In genomic region chr2:135812701-135813246, GRCm38 (mm10) we compare ENCODE assay signal across 18 mouse cellular contexts.
DNase-seq lines count a peak whose midpoint lies in the region; ATAC-seq and TF ChIP-seq lines count a peak whose summit lies in the region.
"Had no signal": no experiment of that assay in that cellular context is flagged by ENCODE, and none has a peak within 500 bp of the region (broad histone marks: within the 10 kb centered on the region; RNA-seq: fewer than 3 reads in every experiment).

No protein-coding gene starts in this region.

- H3K9ac ChIP-seq in liver, postnatal 0 days (replicated peaks): no peak overlapping the region
- no peak overlapping the region for H3K9ac ChIP-seq in liver, embryonic 11.5 days (ENCODE audit: low read depth, low read length)
- H3K9ac ChIP-seq: forebrain, embryonic 15.5 days; liver, embryonic 13.5 days; midbrain, embryonic 13.5 days; neural tube, embryonic 13.5 days had no signal

- 91% methylated on average over 8 of the region's 8 CpGs for WGBS in heart, embryonic 10.5 days
- WGBS in liver, postnatal 0 days (ENCODE audit: insufficient replicate concordance): 77% methylated on average over 8 of the region's 8 CpGs
- WGBS in liver, embryonic 11.5 days: 83% methylated on average over 8 of the region's 8 CpGs

- peaks cover 3% of the 10 kb centered on the region; the same call in 1 of the 2 replicates for H3K36me3 ChIP-seq in heart, embryonic 10.5 days
- H3K36me3 ChIP-seq in liver, postnatal 0 days (replicated peaks; ENCODE audit: insufficient read depth, low read length): no peaks in the 10 kb centered on the region
- no peaks in the 10 kb centered on the region for H3K36me3 ChIP-seq in liver, embryonic 11.5 days (ENCODE audit: control insufficient read depth, insufficient read depth, low read length)
- H3K36me3 ChIP-seq: forebrain, embryonic 15.5 days; limb, embryonic 10.5 days; liver, embryonic 13.5 days had no signal

- no peaks in the 10 kb centered on the region for H3K9me3 ChIP-seq in heart, embryonic 10.5 days
- H3K9me3 ChIP-seq in liver, postnatal 0 days (ENCODE audit: low read length): no peaks in the 10 kb centered on the region
- H3K9me3 ChIP-seq in liver, embryonic 11.5 days (ENCODE audit: control insufficient read depth, low read length): no peaks in the 10 kb centered on the region
- H3K9me3 ChIP-seq: limb, embryonic 10.5 days; liver, embryonic 13.5 days; midbrain, embryonic 13.5 days had no signal

- TF ChIP-seq EP300 in liver, postnatal 0 days (IDR thresholded peaks at IDR 0.05; ENCODE audit: low read depth): no peak

- no peak overlapping the region for H3K4me3 ChIP-seq in heart, embryonic 10.5 days
- no peak overlapping the region for H3K4me3 ChIP-seq in liver, postnatal 0 days (ENCODE audit: low read depth, low read length)
- no peak overlapping the region for H3K4me3 ChIP-seq in liver, embryonic 11.5 days (ENCODE audit: low read depth, low read length)
- H3K4me3 ChIP-seq: forebrain, embryonic 15.5 days; limb, embryonic 10.5 days; liver, embryonic 13.5 days; midbrain, embryonic 13.5 days; neural tube, embryonic 13.5 days had no signal

- no peak overlapping the region for H3K4me2 ChIP-seq in liver, postnatal 0 days (ENCODE audit: low read depth, low read length)
- H3K4me2 ChIP-seq in liver, embryonic 11.5 days: no peak overlapping the region
- H3K4me2 ChIP-seq: forebrain, embryonic 15.5 days; liver, embryonic 13.5 days; midbrain, embryonic 13.5 days; neural tube, embryonic 13.5 days had no signal

- TF ChIP-seq CTCF in liver, postnatal 0 days (IDR thresholded peaks at IDR 0.05; ENCODE audit: low read depth): no peak

- peaks cover 5% of the 10 kb centered on the region; the same call in 1 of the 2 replicates for H3K4me1 ChIP-seq in heart, embryonic 10.5 days
- peaks cover 6% of the 10 kb centered on the region; the same call in 1 of the 2 replicates for H3K4me1 ChIP-seq in liver, postnatal 0 days (ENCODE audit: insufficient read depth)
- no peaks in the 10 kb centered on the region for H3K4me1 ChIP-seq in liver, embryonic 11.5 days (replicated peaks; ENCODE audit: control insufficient read depth, insufficient read depth, low read length)
- H3K4me1 ChIP-seq: liver, embryonic 13.5 days; midbrain, embryonic 13.5 days; neural tube, embryonic 13.5 days had no signal

- peak; percentile 47; the same call in 1 of the 2 replicates for ATAC-seq in liver, postnatal 0 days
- no peak for ATAC-seq in liver, embryonic 11.5 days (replicated peaks; ENCODE audit: low FRiP score)
- ATAC-seq: forebrain, embryonic 15.5 days; midbrain, embryonic 13.5 days had no signal

- peak; percentile 58 for DNase-seq in heart, embryonic 10.5 days (ENCODE audit: low spot score)
- DNase-seq in heart, adult 8-10 months (ENCODE audit: low spot score): no peak
- no peak for DNase-seq in liver, postnatal 0 days
- DNase-seq in liver, embryonic 11.5 days (ENCODE audit: low spot score): no peak
- peak; percentile 20 for DNase-seq in kidney, postnatal 14 days
- DNase-seq in Muller cell, postnatal 12 days (ENCODE audit: inconsistent ontology term): no peak
- no peak for DNase-seq in lung, adult 18-20 months
- no peak for DNase-seq in urinary bladder, adult 18-20 months (ENCODE audit: low spot score in 2 of 2)
- DNase-seq: adrenal gland, adult 8-10 months; cerebellum, adult 11 months; cerebellum, postnatal 10 days; gastrocnemius, postnatal 14 days; liver, embryonic 13.5 days; right cerebral cortex, adult 18-20 months had no signal

- no peaks in the 10 kb centered on the region for H3K27me3 ChIP-seq in heart, embryonic 10.5 days (ENCODE audit: insufficient read depth, poor library complexity, severe bottlenecking)
- H3K27me3 ChIP-seq in liver, postnatal 0 days (ENCODE audit: insufficient read depth, low read length): no peaks in the 10 kb centered on the region
- no peaks in the 10 kb centered on the region for H3K27me3 ChIP-seq in liver, embryonic 11.5 days (replicated peaks; ENCODE audit: control insufficient read depth, insufficient read depth, low read length)
- H3K27me3 ChIP-seq: forebrain, embryonic 15.5 days; liver, embryonic 13.5 days; midbrain, embryonic 13.5 days; neural tube, embryonic 13.5 days had no signal

- no peak overlapping the region for H3K27ac ChIP-seq in heart, embryonic 10.5 days
- no peak overlapping the region for H3K27ac ChIP-seq in liver, postnatal 0 days (ENCODE audit: low read depth)
- H3K27ac ChIP-seq in liver, embryonic 11.5 days (ENCODE audit: low read depth, low read length): no peak overlapping the region
- H3K27ac ChIP-seq: forebrain, embryonic 15.5 days; limb, embryonic 10.5 days; liver, embryonic 13.5 days; midbrain, embryonic 13.5 days; neural tube, embryonic 13.5 days had no signal

Comparison
In these comparisons a context has a peak if more than half of its experiments do, and no peak if none do; other contexts are left out.
1. DNase-seq: peak in heart, embryonic 10.5 days (single experiment) and kidney, postnatal 14 days (single experiment); none in heart, adult 8-10 months (single experiment), liver, postnatal 0 days (single experiment), liver, embryonic 11.5 days (single experiment), Muller cell, postnatal 12 days (single experiment), lung, adult 18-20 months (0 of 2) and urinary bladder, adult 18-20 months (0 of 2).